ENCODE assay signal across 7 mouse cellular contexts in the genomic region with DNA sequence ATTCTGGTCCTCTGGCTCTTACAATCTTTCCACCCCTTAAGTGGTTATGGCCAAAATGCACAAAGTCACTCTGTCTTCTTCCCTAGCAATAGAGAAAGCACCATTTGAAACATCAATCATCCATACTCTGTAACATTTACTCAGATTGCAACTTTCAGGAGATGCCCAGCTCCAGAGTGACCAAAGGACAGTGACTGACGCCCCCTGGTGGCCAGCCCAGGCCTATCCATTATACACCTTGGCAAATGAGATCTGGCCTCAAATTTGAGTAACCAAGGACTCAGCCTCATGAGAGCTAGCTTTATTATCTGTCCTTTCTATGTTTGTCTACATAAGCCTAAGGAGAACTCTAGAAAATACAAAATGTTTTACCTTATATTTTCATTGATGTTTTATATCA. TPM values are rescaled to one million over a fixed set of nuclear protein-coding genes. Genes with fewer than 3 reads are reported as not detected.
DNase-seq lines count a peak whose midpoint lies in the region; ATAC-seq and TF ChIP-seq lines count a peak whose summit lies in the region.

No protein-coding gene starts in this region.

- H3K9me3 ChIP-seq in E14TG2a.4 (ENCODE audit: low read length), result 0 out of 2 replicates have a peak, but pooled peaks cover 2% of the 10 kb centered on the region
- no peaks in the 10 kb centered on the region for H3K9me3 ChIP-seq in lung, postnatal 0 days (ENCODE audit: low read length)

- no peak overlapping the region for H3K4me2 ChIP-seq in lung, postnatal 0 days (replicated peaks; ENCODE audit: low read depth, low read length)

- WGBS in lung, postnatal 0 days, result 4% methylated on average over 1 of the region's 1 CpGs
- WGBS in small intestine, adult 2 months, result 5% methylated on average over 1 of the region's 1 CpGs

- ATAC-seq in lung, postnatal 0 days, result peak; percentile 77

- TF ChIP-seq EP300 in lung, postnatal 0 days (IDR thresholded peaks at IDR 0.05), result no peak

- no peak overlapping the region for H3K9ac ChIP-seq in lung, postnatal 0 days (replicated peaks; ENCODE audit: low read depth)

- no peaks in the 10 kb centered on the region for H3K27me3 ChIP-seq in E14TG2a.4 (ENCODE audit: insufficient read depth, low read length)
- no peaks in the 10 kb centered on the region for H3K27me3 ChIP-seq in lung, postnatal 0 days (replicated peaks; ENCODE audit: insufficient read depth, low read length)
- no peaks in the 10 kb centered on the region for H3K27me3 ChIP-seq in small intestine, adult 2 months (ENCODE audit: control insufficient read depth, insufficient read depth, low read length)

- no peak overlapping the region for H3K27ac ChIP-seq in lung, postnatal 0 days (ENCODE audit: low read length)
- H3K27ac ChIP-seq in small intestine, adult 2 months (ENCODE audit: insufficient read depth, low read depth, low read length), result no peak overlapping the region

- peak; percentile 76 for TF ChIP-seq CTCF in E14TG2a.4 (conservative IDR thresholded peaks at IDR 0.05; ENCODE audit: low read length)
- TF ChIP-seq CTCF in lung, postnatal 0 days (IDR thresholded peaks at IDR 0.05), result peak; percentile 85
- peak; percentile 46; the same call in 1 of the 2 replicates for TF ChIP-seq CTCF in small intestine, adult 2 months (IDR thresholded peaks at IDR 0.05; ENCODE audit: extremely low read depth, insufficient read length, insufficient replicate concordance, low read depth, low read length)

- H3K36me3 ChIP-seq in E14TG2a.4 (ENCODE audit: insufficient read depth, low read length), result no peaks in the 10 kb centered on the region
- no peaks in the 10 kb centered on the region for H3K36me3 ChIP-seq in lung, postnatal 0 days (ENCODE audit: insufficient read depth, low read length)
- H3K36me3 ChIP-seq in small intestine, adult 2 months (ENCODE audit: control insufficient read depth, insufficient read depth, low read length), result no peaks in the 10 kb centered on the region

- H3K4me1 ChIP-seq in E14TG2a.4 (replicated peaks; ENCODE audit: low read depth, low read length), result no peaks in the 10 kb centered on the region
- no peaks in the 10 kb centered on the region for H3K4me1 ChIP-seq in lung, postnatal 0 days (ENCODE audit: insufficient read depth, low read depth, low read length)
- no peaks in the 10 kb centered on the region for H3K4me1 ChIP-seq in small intestine, adult 2 months (ENCODE audit: control insufficient read depth, insufficient read depth, insufficient read length, low read length)

- no peak for TF ChIP-seq POLR2A in small intestine, adult 2 months (IDR thresholded peaks at IDR 0.05; ENCODE audit: low read depth, low read length)

- peak; percentile 48 for DNase-seq in ZHBTc4 (ENCODE audit: low read depth, low spot score)
- DNase-seq in cerebellum, postnatal 25 days, result peak; percentile 59 to 80
- DNase-seq in gastrocnemius, postnatal 25 days, result peak; percentile 23
- peak; percentile 53 for DNase-seq in layer of hippocampus, adult 11-12 months (ENCODE audit: low spot score)
- peak; percentile 52 for DNase-seq in lung, postnatal 0 days (ENCODE audit: low spot score)

- no peak overlapping the region for H3K4me3 ChIP-seq in E14TG2a.4 (replicated peaks; ENCODE audit: low read length)
- H3K4me3 ChIP-seq in lung, postnatal 0 days (ENCODE audit: low read depth, low read length), result no peak overlapping the region
- H3K4me3 ChIP-seq in small intestine, adult 2 months (ENCODE audit: low read depth, low read length), result no peak overlapping the region

RNA-seq across cellular contexts. Expression of a gene that starts 44.7 kb away (rescaled TPM):
- total RNA-seq in gastrocnemius, postnatal 25 days (2021), result under 1 TPM; 0.59 to 0.99 TPM
- polyA plus RNA-seq in lung, postnatal 0 days (2015; fragmentation: Nextera tagmentation; extraction: Ambion mirVana), result 14.5 and 15.1 TPM in 2 replicates
- 0.35 and 0.42 TPM in 2 replicates for polyA plus RNA-seq in small intestine, adult 2 months (2012; rRNA removed)

Comparison
In these comparisons a context has a peak if more than half of its experiments do, and no peak if none do; other contexts are left out.
1. RNA of a gene that starts 44.7 kb away (polyA plus RNA-seq): 14.5 to 15.1 TPM in lung, postnatal 0 days; 0.35 to 0.42 TPM in small intestine, adult 2 months; every median in the first group is over 10 times any median in the second.
2. Peak in every context shown above with its lines, with median percentiles within 50 percentile points of each other: CTCF ChIP-seq and DNase-seq.